Mouse (Mus musculus): ENCODE data around the gene Rps18.
"Not testable (repeated sequence)": the region's sequence is repeated elsewhere in the genome, so short reads cannot be mapped to it uniquely, and the experiment has no call there.

The Rps18 gene

DNA sequence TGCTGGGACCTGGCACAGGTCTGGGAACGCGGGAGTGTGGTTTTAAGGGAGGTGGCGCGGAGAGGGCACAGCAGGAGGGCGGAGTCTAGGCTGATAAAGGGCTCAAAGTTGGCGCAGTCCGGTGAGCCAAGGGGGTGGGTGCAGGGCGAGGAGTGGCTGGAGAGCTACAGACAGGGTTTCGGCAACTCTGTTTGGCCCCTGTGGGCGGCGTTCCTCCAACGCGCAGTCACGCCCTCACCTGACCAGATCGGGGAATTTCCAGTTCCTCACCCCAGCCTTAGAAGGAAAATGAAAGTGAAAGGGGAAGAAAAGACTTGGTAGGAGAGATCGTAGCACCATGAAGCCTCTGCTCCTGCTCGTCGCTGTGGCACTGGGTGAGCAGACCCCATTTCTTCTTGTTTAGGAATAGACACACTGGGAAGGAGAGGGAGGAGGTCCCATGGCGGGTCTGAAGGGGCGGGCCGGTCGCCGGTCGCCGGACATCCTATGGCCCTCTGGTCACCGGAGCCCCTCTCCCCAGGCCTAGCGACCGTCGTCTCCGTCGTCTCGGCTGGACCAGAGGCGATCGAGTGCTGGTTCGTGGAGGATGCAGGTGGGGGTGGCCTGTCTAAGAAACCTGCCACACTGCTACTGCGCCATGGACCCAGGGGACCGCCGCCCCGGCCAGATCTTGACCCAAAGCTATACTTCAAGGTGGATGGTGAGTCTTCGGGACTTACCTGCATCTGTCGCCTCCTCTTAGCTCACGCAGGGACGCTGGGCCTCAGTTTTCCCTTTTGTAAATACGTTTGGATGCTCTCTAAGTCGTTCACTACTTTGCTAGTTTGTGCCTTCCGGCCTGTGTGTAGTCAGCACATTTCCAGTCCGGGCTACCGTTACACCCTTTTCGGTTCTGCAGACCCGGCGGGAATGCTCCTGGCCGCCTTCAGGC, 36.2 kb downstream of the Rps18 start:
- peak; percentile 79 for DNase-seq

DNA sequence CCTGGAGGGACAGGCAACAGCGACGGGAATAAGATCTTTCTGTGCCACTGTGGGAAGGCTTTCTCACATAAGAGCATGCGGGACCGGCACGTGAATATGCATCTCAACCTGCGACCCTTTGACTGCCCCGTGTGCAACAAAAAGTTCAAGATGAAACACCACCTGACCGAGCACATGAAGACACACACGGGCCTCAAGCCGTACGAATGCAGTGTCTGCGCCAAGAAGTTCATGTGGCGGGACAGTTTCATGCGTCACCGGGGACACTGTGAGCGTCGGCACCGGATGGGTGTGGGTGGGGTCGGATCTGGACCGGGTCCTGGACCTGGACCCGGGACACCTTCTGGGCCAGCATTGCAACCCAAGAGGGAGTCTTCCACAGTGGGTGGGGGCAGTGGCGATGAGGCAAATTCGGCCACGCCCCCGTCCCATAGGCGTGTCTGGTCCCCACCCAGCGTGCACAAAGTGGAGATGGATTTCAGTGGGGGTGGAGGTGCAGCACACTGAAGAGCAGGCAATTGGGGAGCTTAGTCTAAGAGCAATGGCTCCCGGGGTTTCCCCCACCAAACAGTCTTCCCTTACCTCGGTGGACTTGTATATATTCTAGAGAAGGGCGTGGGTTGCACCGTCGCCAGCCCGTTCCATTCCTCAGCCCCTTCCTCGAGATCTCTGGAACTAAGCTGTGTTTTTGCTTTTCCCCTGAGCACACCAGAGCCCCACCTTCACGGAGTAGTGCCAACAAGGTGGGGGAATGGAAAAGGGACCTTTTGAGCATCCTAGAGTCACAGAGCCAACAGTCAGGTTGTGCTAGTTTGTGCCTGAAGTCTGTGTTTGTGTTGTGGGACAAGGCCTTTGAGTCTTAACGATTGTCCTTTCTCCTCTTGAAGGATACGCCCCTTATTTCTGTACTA, 37.3 kb downstream of the Rps18 start:
- no peak for DNase-seq

DNA sequence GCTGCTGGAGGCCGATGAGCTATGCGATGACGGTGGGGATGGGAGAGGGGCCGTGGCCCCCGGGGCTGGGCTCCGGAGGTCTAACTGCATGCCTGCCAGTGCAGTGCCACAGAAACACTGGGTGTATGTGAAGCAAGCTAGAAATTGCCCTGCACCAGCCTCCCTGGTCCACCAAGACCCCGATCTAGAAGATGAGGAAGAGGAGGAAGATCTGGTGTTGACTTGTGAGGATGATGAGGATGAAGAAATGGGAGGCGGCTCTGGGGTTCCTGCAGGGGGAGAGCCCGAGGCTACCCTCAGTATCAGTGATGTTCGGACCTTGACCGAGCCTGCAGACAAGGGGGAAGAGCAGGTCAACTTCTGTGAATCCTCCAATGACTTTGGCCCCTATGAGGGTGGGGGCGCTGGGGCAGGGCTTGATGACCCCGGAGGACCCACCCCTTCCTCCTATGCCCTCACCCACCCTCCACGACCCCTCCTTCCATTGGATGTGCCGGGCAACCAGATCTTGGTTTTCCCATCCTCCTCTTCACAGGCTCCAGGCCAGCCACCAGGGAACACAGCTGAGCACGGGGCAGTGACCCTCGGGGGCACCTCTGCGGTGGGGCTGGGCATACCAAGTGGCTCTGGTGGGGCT, 38.0 kb downstream of the Rps18 start:
- peak; percentile 18 for DNase-seq

DNA sequence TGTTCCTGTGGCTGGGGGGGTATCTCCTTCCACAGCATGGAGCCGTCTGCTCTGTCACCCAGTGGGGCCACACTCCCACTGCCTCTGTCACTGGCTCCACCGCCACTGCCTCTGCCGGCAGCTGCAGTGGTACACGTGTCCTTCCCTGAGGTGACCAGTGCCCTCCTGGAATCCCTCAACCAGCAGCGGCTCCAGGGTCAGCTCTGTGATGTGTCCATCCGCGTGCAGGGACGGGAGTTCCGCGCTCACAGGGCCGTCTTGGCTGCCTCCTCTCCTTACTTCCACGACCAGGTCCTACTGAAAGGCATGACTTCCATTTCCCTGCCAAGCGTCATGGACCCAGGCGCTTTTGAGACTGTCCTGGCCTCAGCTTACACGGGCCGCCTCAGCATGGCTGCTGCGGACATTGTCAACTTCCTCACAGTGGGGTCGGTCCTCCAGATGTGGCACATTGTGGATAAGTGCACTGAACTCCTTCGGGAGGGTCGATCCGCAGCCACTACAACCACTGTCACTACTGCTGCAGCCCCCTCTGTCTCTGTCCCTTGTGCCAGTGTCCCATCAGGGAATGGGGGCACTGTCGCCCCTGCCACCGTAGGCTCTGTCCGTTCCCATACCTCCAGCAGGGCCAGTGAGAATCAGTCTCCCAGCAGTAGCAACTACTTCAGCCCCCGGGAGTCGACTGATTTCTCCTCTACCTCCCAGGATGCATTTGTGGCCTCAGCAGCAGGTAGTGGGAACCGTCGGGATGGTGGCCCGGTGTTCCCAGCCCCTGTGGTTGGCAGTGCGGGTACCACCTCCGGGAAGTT, 38.8 kb downstream of the Rps18 start:
- peak; percentile 32 for DNase-seq

DNA sequence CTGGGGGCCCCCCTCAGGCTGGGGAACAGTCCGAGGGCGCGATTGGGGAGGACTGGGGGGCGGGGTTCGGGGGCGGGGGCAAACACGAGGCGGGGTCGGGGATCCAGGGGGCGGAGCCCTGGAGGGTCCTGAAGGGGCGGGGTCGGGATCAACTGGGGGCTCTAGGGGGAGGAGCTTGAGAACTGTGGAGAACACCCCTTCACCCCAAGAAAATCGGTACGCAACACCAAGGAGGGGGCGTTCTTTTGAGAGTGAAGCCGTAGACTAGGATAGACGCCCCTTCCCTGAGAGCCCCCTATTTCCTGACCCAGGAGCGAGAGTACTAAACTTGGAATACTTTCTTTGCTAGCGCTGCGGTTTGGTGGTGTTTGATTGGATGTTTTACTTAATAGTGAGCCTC, 39.5 kb downstream of the Rps18 start:
- peak; percentile 89 for DNase-seq

DNA sequence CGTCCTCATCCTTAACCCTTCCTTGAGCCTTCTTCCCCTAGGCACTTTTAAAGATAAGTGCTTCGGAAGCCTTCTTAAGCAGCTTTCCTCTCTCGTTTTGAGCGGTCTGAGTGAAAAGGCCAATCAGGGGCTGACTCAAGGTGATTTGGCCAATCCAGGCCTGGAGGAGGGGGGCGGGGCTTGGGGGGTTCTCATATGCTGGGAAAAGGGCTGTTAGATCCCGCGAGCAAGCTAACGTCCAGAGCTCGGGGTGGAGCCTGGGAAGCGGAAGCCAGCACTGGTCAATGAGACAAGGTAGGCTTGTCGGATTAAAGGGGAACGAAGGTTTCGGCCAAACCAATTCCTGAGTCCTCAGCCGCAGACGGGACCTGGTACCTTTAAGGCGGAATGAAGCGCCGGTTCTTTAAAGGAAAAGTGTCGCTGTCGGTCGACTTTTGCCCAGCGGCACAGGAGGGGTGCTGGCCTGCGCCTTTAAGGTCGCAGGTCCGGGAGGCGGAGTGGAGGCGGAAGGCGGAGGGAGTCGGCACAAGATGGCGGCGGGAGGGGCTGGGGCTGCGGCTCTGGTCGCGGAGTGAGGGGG, 40.0 kb downstream of the Rps18 start, which contains the start of the genes Tapbp and Zbtb22:
Gene Tapbp (plus strand): TSS at position 229 of the 580 bp plus-strand sequence.
Gene Zbtb22 (plus strand): TSS at position 234 of the 580 bp plus-strand sequence.
- DNase-seq: peak; percentile 95

DNA sequence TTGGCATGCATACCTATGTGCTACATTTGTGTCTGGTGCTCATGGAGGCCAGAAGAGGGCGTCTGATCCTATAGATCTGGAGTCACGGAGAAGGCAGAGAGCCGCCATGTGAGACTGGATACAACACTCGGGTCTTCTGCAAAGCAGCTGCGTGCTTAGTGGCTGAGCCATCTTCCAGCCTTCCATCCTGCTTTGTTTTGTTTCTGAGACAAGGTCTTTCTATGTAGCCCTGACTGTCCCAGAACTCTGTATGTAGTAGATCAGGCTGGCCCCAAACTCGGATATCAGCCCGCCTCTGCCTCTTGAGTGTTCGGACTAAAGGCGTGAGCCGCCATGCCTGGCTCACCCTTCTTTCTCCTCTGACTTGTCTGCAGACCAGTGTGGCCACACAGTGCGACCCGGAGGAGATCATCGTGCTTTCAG, 40.8 kb downstream of the Rps18 start:
- no peak for DNase-seq

DNA sequence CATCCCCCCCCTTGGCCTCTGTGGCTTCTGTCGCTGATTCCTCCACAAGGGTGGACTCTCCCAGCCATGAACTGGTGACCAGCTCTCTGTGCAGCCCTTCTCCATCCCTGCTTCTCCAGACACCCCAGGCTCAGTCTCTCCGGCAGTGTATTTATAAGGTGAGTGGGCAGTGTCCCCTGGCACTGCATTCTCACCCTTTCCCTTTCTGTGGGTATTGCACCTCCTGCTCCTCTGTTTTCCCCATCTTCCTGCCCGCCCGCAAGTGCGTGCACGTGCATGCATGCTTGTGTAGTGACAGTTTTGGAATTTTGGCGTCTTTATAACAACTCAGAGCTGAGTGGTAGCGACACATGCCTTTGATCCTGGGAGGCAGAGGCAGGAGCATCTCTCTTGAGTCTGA, 41.9 kb downstream of the Rps18 start:
- no peak for DNase-seq

DNA sequence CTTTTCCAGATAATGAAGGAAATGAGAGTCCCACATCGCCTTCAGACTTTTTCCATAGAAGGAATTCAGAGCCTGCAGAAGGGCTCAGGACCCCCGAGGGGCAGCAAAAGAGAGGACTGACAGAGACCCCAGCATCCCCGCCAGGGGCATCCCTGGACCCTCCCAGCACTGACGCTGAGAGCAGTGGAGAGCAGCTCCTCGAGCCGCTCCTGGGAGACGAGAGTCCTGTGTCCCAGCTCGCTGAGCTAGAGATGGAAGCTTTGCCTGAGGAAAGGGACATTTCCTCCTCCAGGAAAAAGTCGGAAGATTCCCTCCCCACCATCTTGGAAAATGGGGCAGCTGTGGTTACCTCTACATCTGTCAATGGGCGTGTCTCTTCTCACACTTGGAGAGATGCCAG, 42.5 kb downstream of the Rps18 start:
- DNase-seq: no peak

DNA sequence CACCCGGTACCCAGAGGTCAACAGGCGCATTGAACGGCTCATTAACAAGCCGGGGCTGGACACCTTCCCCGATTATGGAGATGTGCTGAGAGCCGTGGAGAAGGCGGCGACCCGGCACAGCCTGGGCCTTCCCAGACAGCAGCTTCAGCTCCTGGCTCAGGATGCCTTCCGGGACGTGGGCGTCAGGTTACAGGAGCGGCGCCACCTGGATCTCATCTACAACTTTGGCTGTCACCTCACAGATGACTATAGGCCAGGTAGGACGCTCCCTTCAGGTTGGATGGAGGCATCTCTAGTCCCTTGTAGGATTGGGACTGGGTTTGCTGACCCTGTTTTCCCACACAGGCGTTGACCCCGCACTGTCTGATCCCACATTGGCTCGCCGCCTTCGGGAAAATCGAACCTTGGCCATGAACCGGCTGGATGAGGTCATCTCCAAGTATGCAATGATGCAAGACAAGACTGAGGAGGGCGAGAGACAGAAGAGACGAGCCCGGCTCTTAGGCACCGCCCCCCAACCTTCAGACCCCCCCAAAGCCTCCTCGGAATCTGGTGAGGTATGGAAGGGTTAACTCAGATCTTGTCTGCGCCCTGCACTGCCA, 43.9 kb downstream of the Rps18 start:
- DNase-seq: no peak

DNA sequence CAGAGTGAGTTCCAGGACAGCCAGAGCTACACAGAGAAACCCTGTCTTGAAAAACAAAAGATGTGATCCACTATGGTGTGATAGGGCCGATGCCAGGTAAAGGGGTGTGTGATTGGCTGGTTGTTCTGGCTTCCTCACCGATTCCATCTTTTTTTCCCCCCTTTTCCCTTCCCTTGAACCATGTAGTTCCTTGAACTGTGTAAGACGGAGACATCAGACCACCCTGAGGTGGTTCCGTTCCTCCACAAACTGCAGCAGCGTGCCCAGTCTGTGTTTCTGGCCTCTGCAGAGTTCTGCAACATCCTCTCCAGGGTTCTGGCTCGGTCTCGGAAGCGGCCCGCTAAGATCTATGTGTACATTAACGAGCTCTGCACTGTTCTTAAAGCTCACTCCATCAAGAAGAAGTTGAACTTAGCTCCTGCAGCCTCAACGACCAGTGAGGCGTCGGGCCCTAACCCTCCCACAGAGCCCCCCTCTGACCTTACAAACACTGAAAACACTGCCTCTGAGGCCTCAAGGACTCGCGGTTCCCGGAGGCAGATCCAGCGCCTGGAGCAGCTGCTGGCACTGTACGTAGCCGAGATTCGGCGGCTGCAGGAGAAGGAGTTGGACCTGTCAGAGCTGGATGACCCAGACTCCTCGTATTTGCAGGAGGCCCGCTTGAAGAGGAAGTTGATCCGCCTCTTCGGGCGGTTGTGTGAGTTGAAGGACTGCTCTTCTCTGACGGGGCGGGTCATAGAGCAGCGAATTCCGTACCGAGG, 44.6 kb downstream of the Rps18 start:
- DNase-seq: no peak

DNA sequence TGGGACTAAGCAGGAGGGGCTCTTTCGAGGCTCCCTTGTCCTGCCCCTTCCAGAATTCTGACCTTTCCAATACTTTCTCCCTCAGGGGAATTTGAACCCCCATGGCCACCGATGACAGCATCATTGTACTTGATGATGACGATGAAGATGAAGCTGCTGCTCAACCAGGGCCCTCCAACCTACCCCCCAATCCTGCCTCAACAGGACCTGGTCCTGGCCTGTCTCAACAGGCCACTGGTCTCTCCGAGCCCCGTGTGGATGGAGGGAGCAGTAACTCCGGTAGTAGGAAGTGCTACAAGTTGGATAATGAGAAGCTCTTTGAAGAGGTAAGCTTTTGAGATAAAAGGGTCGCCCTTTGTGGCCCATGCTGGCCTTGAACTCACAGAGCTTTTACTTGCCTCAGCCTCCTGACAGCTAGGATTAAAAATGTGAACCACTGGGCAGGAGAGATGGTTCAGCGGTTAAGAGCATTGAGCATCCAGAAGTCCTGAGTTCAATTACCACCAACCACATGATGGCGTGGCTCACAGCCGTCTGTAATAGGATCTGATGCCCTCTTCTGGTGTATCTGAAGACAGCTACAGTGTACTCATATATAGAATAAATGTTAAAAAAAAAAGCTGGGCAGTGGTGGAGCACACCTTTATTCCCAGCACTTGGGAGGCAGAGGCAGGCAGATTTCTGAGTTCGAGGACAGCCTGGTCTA, 45.3 kb downstream of the Rps18 start:
- no peak for DNase-seq

DNA sequence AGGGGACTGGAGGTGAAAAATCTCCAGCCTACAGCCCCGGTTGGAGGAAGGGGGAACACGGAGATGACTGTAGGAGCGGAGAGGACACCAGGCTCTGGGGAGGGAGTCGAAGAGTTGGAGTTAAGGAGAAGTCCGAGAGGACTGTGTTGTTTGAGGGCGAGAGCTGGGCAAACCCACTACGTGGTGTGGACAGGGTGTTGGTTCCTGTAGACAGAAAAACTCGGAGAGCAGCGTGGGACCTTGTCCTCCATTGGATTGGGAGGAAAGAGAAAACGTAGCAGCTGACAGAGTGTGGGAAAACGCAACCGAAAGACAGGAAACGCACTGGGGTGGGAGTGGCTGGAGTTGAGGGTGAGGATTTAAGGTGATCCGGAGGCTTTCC, 45.9 kb downstream of the Rps18 start:
- peak; percentile 60 for DNase-seq

DNA sequence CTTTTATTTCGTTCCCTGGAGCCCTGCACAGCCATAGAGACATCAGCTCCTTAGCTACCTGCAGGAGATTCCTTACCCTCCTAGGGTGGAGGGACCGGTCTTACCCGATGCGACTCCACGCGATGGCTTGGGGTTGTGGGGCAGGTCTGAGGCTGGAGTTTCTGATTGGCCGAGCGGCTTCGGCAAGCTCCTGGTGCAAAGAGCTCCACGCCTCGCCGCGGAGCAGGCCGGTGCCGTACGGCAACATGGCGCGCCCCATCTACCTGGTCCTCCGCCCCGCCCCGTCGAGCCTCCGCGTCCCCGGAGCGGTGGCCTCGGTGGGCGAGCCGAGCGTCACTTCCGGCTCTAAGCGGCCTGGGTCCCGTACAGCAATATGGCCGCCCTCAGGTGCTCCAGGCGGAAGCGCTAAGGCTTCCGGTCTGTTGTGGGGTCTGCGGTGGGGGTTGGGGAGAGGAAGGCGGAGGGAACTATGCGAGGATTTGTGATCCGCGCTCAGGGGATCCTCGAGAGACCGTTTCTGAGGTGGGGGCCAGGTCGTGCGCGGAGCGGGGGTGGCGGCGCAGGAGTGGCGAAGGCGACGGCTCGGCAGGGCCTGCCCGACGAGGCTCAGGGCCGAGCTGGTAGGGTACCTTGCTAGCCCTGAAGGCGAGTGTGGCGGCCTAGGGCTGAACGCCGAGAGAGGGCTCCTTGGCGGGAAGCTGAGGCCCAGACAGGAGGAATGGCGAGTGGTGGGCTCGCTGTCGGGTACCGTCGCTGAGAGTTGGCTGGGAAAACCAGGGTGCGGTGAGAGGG, 46.5 kb downstream of the Rps18 start, which contains the start of gene Daxx:
Gene Daxx (plus strand): TSS at position 338 of the 792 bp plus-strand sequence.
- DNase-seq: peak; percentile 99

DNA sequence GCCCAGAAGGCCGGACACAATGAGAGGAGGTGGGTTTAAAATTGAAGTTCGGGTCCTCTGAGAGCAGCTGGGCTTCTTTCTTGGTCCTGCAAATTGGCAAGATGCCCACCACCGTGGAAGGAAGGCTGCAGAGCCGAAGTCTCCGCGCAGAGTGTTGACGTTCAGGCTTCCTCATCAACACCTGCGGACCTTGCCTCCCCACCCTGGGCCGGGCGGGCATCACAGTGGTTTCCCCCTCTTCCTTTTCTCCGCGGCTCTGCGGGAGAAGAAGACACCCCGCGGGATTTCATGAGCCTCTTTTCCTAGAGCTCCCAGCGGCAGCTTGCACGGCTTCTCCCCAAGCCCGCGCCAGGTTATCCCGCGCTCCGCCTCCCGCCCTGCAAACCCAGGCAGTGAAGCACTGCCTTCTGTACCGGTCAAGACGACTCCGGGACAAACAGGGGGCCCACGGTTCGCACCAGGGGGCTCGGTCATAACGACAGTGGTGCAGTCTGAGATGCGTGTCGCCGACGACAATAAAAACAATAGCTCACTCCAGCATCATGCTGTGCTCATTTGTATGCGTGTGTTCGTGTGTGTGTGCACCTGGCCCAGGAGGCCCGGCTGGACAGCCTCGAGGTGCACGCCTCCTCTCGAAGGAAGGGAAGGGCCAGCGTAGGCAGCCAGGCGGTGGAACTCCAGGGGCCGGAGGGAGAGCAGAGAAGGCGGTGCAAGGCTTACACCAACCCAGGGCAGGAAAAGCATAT, 47.3 kb downstream of the Rps18 start:
- DNase-seq: peak; percentile 59

DNA sequence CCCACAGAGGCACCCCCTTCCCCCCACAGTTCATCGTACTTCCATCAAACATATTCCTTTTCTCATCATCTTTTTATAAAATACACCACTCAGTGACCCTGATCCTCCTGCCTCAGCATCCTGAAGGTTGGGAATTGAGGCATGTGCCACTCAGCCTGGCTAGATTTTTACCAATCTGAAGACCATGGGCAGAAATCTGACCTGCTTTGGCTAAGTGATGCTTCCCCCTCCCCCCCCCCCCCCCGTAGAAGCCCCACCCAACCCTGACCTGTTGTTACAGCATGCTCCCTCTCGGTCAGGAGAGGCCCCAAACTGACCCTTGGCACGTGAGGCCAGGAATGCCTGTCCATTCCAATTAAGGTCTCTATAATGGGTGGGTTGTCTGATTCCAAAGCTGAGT, 51.0 kb downstream of the Rps18 start, which contains the start of gene Platr17:
Gene Platr17 (plus strand): TSS at position 301 of the 400 bp plus-strand sequence.
- DNase-seq: not testable (repeated sequence)

DNA sequence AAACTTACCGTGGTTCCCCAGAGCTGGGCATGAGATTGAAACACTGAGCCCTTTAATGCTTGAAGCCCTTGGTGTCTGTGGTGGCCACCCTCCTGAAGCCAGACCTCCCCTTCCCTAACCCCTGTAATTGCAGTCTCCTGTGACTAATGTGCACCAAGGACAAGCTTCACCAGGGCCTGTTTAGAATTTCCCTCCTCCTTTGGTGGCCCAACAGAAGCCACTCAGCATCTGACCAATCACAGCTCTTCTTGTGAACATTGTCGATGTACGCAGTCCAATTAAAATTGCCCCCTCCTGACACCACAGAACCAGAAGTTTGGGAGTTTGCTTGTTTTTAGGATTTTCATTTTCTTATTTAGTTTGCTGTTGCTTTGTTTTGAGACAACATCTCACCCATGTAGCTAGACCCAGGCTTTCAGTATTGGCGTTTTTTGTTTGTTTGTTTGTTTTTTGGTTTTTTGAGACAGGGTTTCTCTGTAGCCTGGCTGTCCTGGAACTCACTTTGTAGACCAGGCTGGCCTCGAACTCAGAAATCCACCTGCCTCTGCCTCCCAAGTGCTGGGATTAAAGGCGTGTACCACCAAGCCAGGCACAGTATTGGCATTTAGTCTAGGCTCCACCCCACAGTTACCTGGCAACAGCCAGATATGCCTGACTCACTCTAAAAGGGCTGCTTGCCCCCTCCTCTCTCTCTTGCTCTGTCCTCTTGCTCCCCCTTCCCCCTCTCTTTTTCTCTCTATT, 51.7 kb downstream of the Rps18 start:
- DNase-seq: not testable (repeated sequence)
